Mouse (Mus musculus) spleen, adult 2 months (tissue): ENCODE results near the gene Grip1. TPM values are rescaled to one million over a fixed set of nuclear protein-coding genes. Genes with fewer than 3 reads are reported as not detected.

Experiments
- DNase-seq, 2 experiments: peaks; one replicate each; pipeline versions ENCODE4 v3.0.0 to v3.0.0-alpha.2; 2012 to 2021; ENCODE audit warnings: low spot score in 2 of 2, low read depth in 1 of 2
- H3K27ac ChIP-seq: fragments of 200-500 bp; 2 replicates; pipeline ENCODE4 v1.5.1; 2012; ENCODE audit warnings: low read length, inconsistent platforms; ENCODE audit not compliant: insufficient read depth
- H3K27me3 ChIP-seq: fragments of 200-500 bp; 2 replicates; pipeline ENCODE4 v1.6.1; 2012; ENCODE audit warnings: mild to moderate bottlenecking, moderate library complexity, low read length, inconsistent platforms; ENCODE audit not compliant: control insufficient read depth, insufficient read depth
- H3K36me3 ChIP-seq: fragments of 200-500 bp; 2 replicates; pipeline ENCODE4 v1.6.1; 2012; ENCODE audit warnings: mild to moderate bottlenecking, low read length, inconsistent platforms; ENCODE audit not compliant: control insufficient read depth, insufficient read depth
- H3K4me1 ChIP-seq: fragments of 200-500 bp; 2 replicates; pipeline ENCODE4 v1.6.1; 2011; ENCODE audit warnings: inconsistent platforms; ENCODE audit not compliant: control insufficient read depth, insufficient read depth, insufficient read length
- H3K4me3 ChIP-seq: fragments of 200-500 bp; 2 replicates; pipeline ENCODE4 v1.5.1; 2011; ENCODE audit warnings: mild to moderate bottlenecking, inconsistent platforms; ENCODE audit not compliant: insufficient read depth, insufficient read length; ENCODE audit errors: extremely low read depth
- CTCF ChIP-seq: fragments of 200-500 bp; IDR thresholded peaks from 2 replicates; pipeline ENCODE4 v1.5.1; 2011; ENCODE audit warnings: mild to moderate bottlenecking, inconsistent platforms; ENCODE audit not compliant: insufficient read depth, insufficient read length, insufficient replicate concordance; ENCODE audit errors: extremely low read depth
- POLR2A ChIP-seq: fragments of 200-500 bp; IDR thresholded peaks from 2 replicates; pipeline ENCODE4 v1.6.1; 2011; ENCODE audit warnings: low read depth, low read length, inconsistent platforms
- WGBS: fragments of 180-500 bp; shearing (Covaris S2); methylation state at CpG from one replicate; pipeline ENCODE4 v1.1.7; 2018; 5-methylcytosine and 5-hydroxymethylcytosine counted together
- polyA plus RNA-seq: library from polyadenylated mRNA; depleted of rRNA; stranded (reverse); fragments of >200 nt; gene quantifications from 2 replicates; pipeline ENCODE4 v1.2.3, GENCODE M21; 2012; rRNA removed

Gene Grip1
- 0.02 TPM in 1 of 2 replicates, not detected in the other for polyA plus RNA-seq

DNA sequence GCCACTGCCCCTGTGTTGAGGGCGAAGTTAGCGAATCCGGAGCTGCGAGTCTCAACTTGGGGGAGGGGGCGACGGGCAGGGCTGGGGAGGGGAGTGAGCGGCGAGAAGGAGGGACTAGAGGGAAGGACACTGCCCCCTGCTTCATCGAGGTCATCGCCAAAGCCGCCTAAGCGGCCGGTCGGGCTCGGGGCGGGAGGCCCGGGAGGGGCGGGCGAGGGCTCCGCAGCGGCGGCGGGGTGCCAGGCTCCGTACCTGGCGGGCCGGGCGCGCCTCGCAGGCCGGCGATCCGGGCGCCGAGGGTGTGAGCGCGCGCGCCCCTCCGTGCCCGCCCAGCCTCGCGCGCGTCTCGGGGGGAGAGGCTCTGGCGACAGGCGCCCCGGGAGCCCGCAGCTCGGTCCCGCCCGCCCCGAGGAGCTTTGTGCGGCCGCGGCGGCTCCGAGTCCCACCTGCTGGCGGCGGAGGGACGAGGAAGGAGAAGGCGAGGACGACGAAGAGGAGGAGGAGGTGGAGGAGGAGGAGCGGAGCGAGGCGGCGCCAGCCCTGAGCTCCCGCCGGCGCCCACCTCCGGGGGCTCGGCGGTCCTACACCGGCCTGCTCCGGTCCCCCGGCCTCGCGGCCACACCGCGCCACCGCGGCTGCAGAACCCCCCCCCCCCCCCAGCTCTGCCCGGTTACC lies at the start of gene Grip1:
Grip1 (plus strand) TSS at position 400 of the 675 bp plus-strand sequence.
- no peak for DNase-seq
- Histone ChIP-seq H3K27ac (no peak within 1 kb of the TSS), H3K4me1 (peaks cover 4% of the 10 kb centered on the region; the same call in 1 of the 2 replicates), H3K4me3 (peak within 1 kb of the TSS; percentile 44), H3K27me3 (peaks cover 19% of the 10 kb centered on the region), H3K36me3 (no peaks in the 10 kb centered on the region)
- TF ChIP-seq POLR2A (no peak), CTCF (no peak)
- 1% methylated on average over 34 of the region's 84 CpGs for WGBS

DNA sequence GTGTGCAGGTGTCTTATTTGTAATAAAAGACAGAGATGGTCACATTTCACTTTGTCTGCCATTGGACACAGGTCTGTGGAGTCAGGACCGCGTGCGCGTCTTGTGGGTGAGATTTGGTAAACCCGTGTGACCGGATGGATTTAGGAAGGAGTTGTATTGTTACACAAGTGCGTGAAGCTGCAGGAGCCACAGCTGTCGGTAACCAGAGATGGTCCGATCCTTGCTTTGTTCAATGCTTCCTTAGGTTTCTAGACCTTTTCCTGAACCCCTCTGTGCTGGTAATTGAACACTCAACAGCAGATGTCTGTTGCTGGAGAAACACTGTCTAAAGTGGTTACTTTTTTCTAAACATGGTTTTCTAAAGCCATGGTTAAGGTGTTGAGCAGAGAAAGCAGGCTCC lies 48.5 kb upstream of the Grip1 start:
- peaks cover 9% of the 10 kb centered on the region; the same call in 1 of the 2 replicates for H3K4me1 ChIP-seq
- no peak overlapping the region for H3K27ac ChIP-seq
- DNase-seq: no peak
- WGBS: 95% methylated on average over 9 of the region's 9 CpGs
- H3K36me3 ChIP-seq: no peaks in the 10 kb centered on the region
- H3K4me3 ChIP-seq: no peak overlapping the region
- H3K27me3 ChIP-seq: no peaks in the 10 kb centered on the region
- TF ChIP-seq POLR2A: no peak
- no peak for TF ChIP-seq CTCF

GRCm38 (mm10) chr10:119405612-119406011 lies 48.0 kb upstream of the Grip1 start:
- DNase-seq: no peak
- WGBS: 68% methylated on average over 1 of the region's 1 CpGs
- TF ChIP-seq CTCF (no peak), POLR2A (no peak)
- H3K4me1 ChIP-seq: peaks cover 9% of the 10 kb centered on the region; the same call in 1 of the 2 replicates
- H3K36me3 ChIP-seq: no peaks in the 10 kb centered on the region
- H3K27me3 ChIP-seq: no peaks in the 10 kb centered on the region
- H3K4me3 ChIP-seq: no peak overlapping the region
- H3K27ac ChIP-seq: no peak overlapping the region

- Histone ChIP-seq H3K27ac (no peak overlapping the region), H3K4me1 (peaks cover 9% of the 10 kb centered on the region; the same call in 1 of the 2 replicates), H3K27me3 (no peaks in the 10 kb centered on the region), H3K36me3 (no peaks in the 10 kb centered on the region), H3K4me3 (no peak overlapping the region)
- WGBS: 1% methylated on average over 6 of the region's 6 CpGs
- no peak for DNase-seq
- TF ChIP-seq POLR2A (no peak), CTCF (no peak)
Measured at GRCm38 (mm10) chr10:119408327-119408726, 45.3 kb upstream of the Grip1 start.

DNA sequence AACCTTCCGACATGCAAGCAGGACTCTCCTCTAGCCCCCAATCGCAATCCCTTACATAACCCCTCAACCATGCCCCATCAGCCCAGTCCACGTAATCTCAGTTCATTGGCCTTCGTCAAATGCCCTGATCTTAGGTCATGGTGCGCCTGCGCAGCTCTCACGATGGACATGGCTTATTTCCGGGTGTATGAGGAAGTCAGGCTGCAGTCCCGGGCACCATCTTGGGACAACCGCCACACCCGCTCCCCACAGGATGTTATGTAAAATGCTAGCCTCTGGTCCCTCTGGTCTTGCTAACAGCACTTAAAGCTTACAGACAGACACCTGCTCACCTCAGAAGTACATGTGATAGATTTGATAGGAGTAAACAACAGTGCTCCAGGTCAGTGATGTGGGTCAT lies 40.4 kb upstream of the Grip1 start:
- WGBS: 94% methylated on average over 11 of the region's 11 CpGs
- no peak for TF ChIP-seq CTCF
- TF ChIP-seq POLR2A: no peak
- Histone ChIP-seq H3K27ac (no peak overlapping the region), H3K36me3 (no peaks in the 10 kb centered on the region), H3K27me3 (no peaks in the 10 kb centered on the region), H3K4me3 (no peak overlapping the region), H3K4me1 (peaks cover 4% of the 10 kb centered on the region; the same call in 1 of the 2 replicates)
- no peak for DNase-seq

- H3K36me3 ChIP-seq: no peaks in the 10 kb centered on the region
- H3K4me1 ChIP-seq: no peaks in the 10 kb centered on the region
- 58% methylated on average over 4 of the region's 4 CpGs for WGBS
- no peak for TF ChIP-seq POLR2A
- no peak for TF ChIP-seq CTCF
- H3K4me3 ChIP-seq: no peak overlapping the region
- no peak for DNase-seq
- no peak overlapping the region for H3K27ac ChIP-seq
- H3K27me3 ChIP-seq: no peaks in the 10 kb centered on the region
Measured at GRCm38 (mm10) chr10:119415106-119415505, 38.5 kb upstream of the Grip1 start.

- DNase-seq: no peak
- 50% methylated on average over 6 of the region's 6 CpGs for WGBS
- Histone ChIP-seq H3K27me3 (no peaks in the 10 kb centered on the region), H3K4me1 (no peaks in the 10 kb centered on the region), H3K4me3 (no peak overlapping the region), H3K36me3 (no peaks in the 10 kb centered on the region), H3K27ac (no peak overlapping the region)
- TF ChIP-seq CTCF (no peak), POLR2A (no peak)
Measured at GRCm38 (mm10) chr10:119421418-119421817, 32.2 kb upstream of the Grip1 start.
